Mouse (Mus musculus): ENCODE data around the gene Gm13212.
"Not testable (repeated sequence)": the region's sequence is repeated elsewhere in the genome, so short reads cannot be mapped to it uniquely, and the experiment has no call there.

Gm13212 gene

DNA sequence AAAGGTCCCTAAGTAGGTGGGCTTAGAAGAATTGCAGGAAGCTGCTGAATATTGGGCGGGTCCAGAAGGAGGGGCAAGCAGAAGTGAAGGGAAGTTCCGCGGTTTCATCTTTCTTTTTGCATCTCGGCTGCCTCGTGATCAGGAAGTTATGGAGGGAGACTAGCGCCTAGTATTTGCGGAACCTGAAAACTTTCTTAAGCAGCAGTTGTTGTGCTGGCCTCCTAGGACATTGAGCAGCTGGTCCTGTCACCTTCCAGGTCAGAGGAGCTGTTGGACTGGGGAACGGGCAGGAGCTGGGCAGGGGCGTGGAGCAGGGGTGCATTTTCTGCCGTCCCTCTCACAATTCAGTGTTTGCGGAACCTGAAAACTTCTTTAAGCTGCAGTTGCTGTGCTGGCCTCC, at the start of gene Gm13212:
Gm13212 (plus strand) TSS at position 89 of the 400 bp plus-strand sequence.
- not testable (repeated sequence) for DNase-seq (ENCODE audit: low spot score)

- not testable (repeated sequence) for DNase-seq (ENCODE audit: low spot score)
Observed at GRCm38 (mm10) chr4:145543861-145544260, 41.1 kb upstream of the Gm13212 start.

DNA sequence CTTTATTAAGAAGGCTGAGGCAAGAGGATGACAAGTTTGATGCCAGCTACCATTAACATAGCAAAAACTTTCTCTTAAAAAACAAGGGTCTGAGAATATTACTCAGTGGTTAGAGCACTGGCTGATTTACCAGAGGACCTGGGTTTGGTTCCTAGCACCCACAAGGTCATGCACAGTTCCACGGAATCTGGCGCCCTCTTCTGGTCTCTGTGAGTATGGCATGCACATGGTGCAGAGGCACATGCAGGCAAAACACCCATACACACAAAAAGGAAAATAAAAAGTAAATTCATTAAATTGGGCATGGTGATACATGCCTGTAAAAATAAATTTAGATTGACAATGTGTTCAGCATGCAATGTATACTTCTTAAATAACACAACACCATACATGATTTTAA, 39.9 kb upstream of the Gm13212 start:
- not testable (repeated sequence) for DNase-seq (ENCODE audit: low spot score)

DNA sequence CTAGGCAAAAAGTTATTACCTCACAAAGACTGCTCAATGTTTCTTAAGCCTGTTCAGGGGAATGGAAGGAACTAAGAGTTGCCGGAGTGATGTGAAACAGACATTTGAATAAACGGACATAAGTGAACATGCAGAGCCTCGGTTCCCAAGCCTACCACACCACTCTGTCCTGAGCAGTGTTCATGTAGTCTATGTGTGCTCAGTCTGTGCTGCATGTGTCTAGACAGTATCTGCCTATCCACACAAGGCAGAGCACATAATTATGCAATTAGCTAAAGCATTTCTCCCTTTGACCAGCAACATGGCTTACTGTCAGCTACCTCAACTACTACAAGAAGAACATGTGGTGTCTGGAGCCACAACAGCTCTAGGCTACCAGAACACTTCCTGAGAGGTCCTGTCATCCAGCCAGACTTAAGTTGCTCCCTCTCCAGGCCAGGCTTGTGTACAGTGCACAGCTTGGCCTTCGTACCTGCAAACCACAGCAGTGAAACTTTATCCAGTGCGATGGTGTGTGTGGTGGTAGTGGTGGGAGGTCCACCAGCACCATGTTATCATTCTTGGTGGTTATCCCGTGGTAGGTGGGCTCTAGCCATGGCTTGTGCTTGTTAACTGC, 39.1 kb upstream of the Gm13212 start:
- not testable (repeated sequence) for DNase-seq (ENCODE audit: low spot score)

GRCm38 (mm10) chr4:145546477-145546876, 38.5 kb upstream of the Gm13212 start:
- DNase-seq (ENCODE audit: low spot score) = not testable (repeated sequence)

- DNase-seq (ENCODE audit: low spot score) = no peak
Observed at GRCm38 (mm10) chr4:145556680-145557079, 28.3 kb upstream of the Gm13212 start.

- DNase-seq (ENCODE audit: low spot score) = no peak
Observed at GRCm38 (mm10) chr4:145559505-145560099, 25.4 kb upstream of the Gm13212 start.

DNA sequence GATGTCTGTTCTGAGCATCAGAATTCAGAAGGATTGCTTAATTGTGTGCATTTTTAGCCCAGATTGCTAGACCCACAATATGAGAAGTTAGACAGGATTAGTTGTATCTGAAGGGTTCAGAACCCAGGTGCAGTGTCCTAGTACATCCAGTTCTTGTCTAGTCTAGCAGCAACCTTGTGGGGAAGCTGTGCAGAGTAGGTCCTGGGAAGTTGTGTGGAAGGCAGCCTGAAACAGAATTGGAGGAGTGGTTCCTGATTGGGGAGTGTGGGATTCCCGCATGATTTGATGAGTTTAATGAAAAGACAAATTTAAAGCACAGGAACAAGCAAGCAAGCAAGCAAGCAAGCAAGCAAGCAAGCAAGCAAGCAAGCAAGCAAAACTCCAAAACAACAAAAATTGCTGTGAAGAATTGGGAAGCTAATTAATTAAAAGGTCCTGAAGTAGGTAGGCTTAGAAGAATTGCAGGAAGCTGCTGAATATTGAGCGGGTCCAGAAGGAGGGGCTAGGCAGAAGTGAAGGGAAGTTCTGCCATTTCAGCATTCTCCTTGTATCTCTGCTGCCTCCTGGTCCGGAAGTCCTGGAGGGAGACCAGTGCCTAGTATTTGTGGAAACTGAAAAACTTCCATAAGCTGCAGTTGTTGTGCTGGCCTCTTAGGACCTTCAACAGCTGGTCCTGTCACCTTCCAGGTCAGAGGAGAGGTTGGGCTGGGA, 20.7 kb upstream of the Gm13212 start:
- no peak for DNase-seq (ENCODE audit: low spot score)

- not testable (repeated sequence) for DNase-seq (ENCODE audit: low spot score)
Observed at GRCm38 (mm10) chr4:145570461-145570860, 14.5 kb upstream of the Gm13212 start.

- DNase-seq (ENCODE audit: low spot score) = not testable (repeated sequence)
Observed at GRCm38 (mm10) chr4:145576623-145577022, 8.3 kb upstream of the Gm13212 start.

- DNase-seq (ENCODE audit: low spot score) = not testable (repeated sequence)
Observed at GRCm38 (mm10) chr4:145580333-145580732, 4.6 kb upstream of the Gm13212 start.

DNA sequence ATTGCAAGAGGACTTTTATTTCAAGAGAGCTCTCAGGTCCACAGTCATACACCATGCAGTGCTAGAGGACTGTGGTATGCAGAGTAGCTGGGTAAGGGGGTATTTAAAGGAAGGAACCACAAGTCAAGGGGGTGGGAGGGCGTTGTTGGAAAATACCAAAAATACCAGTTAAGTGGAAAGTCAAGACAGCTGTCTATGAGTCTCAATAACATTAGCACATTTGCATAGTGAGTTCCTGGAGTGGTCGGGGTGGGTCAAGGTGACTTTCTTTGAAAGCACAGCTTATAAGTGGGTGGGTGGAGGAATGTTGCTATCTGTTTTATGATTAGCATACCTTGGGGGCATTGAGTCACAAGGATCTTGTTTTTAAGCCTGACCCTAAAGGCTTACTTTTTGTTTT, 1.1 kb downstream of the Gm13212 start:
- DNase-seq (ENCODE audit: low spot score) = not testable (repeated sequence)

DNA sequence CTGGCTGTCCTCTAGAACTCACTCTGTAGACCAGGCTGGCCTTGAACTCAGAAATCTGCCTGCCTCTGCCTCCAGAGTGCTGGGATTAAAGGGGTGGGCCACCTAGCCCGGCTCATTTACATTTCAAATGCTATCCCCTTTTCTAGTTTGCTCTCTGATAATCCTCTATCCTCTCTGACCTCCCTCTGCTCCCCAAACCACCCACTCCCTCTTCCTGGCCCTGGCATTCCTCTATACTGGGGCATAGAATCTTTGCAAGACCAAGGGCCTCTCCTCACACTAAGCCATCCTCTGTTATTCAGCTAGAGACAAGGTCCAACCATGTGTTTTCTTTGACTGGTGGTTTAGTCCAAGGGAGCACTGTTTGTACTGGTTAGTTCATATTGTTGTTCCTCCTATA, 9.2 kb downstream of the Gm13212 start:
- DNase-seq (ENCODE audit: low spot score) = not testable (repeated sequence)

DNA sequence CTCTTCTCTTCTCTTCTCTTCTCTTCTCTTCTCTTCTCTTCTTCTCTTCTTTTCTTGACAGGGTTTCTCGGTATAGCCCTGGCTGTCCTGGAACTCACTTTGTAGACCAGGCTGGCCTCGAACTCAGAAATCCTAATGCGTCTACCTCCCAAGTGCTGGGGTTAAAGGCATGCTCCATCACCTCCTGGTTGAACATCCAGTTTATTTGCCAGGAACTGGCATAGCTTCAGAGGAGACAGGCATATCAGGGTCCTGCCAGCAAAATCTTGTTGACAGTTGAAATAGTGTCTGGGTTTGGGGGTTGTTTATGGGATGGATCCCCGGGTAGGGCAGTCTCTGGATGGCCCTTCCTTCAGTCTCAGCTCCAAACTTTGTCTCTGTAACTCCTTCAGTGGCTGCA, 9.8 kb downstream of the Gm13212 start:
- not testable (repeated sequence) for DNase-seq (ENCODE audit: low spot score)

- peak; percentile 70 for DNase-seq (ENCODE audit: low spot score)
Observed at GRCm38 (mm10) chr4:145640416-145641185, 55.6 kb downstream of the Gm13212 start.

DNA sequence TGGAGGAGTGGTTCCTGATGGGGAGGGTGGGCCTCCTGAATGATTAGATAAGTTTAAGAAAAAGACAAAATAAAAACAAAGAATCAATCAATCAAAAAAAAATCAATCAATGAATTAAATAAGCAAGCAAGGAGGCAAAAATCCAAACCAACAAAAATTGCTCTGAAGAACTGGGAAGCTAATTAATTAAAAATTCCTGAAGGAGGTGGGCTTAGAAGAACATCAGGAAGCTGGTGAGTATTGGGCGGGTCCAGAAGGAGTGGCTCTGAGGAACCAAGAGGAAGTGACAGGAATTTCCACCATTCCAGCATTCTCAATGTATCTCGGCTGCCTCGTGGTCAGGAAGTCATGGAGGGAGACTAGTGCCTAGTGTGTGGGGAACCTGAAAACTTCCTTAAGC, 85.4 kb downstream of the Gm13212 start, which contains the start of gene Zfp980:
Zfp980 (plus strand) TSS at position 301 of the 400 bp plus-strand sequence.
- DNase-seq (ENCODE audit: low spot score) = not testable (repeated sequence)

DNA sequence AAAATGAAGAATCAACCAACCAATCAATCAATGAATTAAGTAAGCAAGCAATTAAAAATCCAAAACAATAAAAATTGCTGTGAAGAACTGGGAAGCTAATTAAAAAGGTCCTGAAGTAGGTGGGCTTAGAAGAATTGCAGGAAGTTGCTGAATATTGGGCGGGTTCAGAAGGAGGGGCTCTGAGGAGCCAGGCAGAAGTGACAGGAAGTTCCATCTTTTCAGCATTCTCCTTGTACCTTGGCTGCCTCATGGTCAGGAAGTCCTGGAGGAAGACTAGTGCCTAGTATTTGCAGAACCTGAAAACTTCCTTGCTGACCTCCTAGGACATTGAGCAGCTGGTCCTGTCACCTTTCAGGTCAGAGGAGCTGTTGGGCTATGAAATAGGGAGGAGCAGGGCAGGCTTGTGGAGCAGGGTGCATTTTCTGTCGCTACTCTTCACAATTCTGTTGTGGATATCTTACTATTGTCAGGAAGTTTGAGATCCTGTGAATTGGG, 89.4 kb downstream of the Gm13212 start:
- not testable (repeated sequence) for DNase-seq (ENCODE audit: low spot score)
